Mouse (Mus musculus) testis, adult 10 weeks (tissue): ENCODE data around the gene Glt1d1. TPM values are rescaled to one million over a fixed set of nuclear protein-coding genes. Genes with fewer than 3 reads are reported as not detected.

ENCODE experiments used
- polyA plus RNA-seq: library from polyadenylated mRNA; stranded (reverse); fragments of 350-450 nt; fragmentation: Illumina TruSeq; extraction: RNeasy Lipid Tissue Mini Kit (QIAGEN cat#74804); gene quantifications from one replicate; pipeline ENCODE4 v1.2.3, GENCODE M21; 2014; ENCODE audit warnings: low read depth, low replicate concordance

Glt1d1 gene
- polyA plus RNA-seq = 76.6 TPM

DNA sequence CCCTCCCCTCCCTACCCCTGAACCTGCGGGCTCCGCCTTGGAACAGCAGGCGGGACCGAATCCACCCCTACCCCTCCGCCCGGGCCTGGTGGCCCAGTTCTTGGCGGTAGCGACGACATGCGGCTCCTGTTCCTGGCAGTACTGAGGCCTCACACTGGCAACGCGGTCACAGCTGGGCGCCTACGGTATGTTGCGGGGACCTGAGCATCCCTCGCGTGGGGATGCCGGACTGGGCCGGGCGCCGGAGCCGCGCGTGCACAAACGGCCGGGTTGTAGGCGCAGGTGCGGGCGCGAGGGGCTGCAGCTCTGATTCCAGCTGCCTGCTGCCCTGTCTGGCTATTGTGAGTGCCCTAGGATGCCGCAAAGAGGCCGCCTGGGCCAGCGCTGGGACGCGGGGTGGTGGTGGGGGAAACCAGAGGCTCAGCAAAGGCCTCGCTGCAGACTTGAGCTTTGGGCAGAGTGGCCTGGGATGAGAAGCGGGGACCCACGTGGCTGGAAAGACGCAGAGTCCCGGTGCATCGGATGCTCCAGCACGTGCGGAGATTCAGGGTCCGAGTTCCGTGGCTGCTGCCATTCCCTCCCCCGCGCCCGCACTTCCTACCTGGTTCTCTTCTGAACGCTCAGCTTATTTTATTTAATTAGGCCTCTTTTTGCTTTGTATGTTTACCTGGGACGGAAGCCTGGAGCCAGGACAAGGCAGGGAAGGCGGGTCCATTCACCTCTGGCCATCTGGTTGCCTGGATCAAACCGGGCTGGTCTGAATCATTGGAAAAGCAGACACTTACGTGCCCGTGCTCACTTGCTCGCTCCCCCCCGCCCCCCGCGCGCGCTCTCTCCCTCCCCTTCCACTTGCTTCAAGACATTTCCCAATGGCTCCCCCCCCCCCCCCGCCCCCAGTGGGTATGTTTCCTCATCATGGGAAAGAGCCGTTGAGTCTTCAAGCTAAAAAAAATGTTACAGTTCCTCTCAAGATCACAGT, at the start of gene Glt1d1, which contains the start of gene Slc15a4:
Gene Glt1d1, plus strand, starts transcription at position 96 of the 979 bp plus-strand sequence.
Gene Slc15a4, minus strand, starts transcription at position 731 of the 979 bp plus-strand sequence.

Other genes starting within 250 kb of the Glt1d1 start
- gene Slc15a4, start 635 bp downstream of the Glt1d1 start, polyA plus RNA-seq = 94.9 TPM